Mouse (Mus musculus): Measurements from ENCODE around the gene St3gal3. TPM values are rescaled to one million over a fixed set of nuclear protein-coding genes. Genes with fewer than 3 reads are reported as not detected.
A peak's percentile ranks its signal among the peaks of the same experiment; 100 is the strongest.

The St3gal3 gene
- polyA plus RNA-seq, 1 experiment from 2014 or later: 9.3 TPM

DNA sequence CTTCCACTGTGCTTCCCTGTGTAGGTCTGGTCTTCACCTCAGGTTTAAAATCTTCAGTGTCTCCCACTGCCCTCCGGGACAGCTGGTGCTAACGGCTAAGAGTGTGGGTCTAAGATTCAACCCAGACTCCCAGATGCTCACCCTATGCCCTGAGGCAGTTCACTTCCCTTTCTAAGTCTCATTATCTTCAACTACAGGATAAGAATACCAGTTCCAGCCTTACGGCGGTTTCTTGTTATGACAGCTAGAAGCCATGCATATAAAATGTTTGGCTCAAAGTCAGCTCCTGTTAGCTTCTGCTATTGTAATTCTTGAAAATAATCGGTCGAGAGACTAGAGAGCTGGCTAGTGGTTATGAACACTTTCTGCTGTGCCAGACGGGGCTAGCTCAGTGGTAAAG lies 187.2 kb downstream of the St3gal3 start:
- peak; percentile 41 for DNase-seq
- peaks cover 2% of the 10 kb centered on the region; the same call in 1 of the 2 replicates for H3K4me1 ChIP-seq (ENCODE audit: control insufficient read depth, insufficient read depth, low read length)
- H3K27me3 ChIP-seq (ENCODE audit: control insufficient read depth, insufficient read depth, low read length): no peaks in the 10 kb centered on the region
- 66% methylated on average over 7 of the region's 7 CpGs for WGBS
- no peak overlapping the region for H3K27ac ChIP-seq (replicated peaks; ENCODE audit: low read depth, low read length)
- H3K4me2 ChIP-seq (ENCODE audit: low read length): no peak overlapping the region
- H3K4me3 ChIP-seq (replicated peaks; ENCODE audit: low read depth, low read length): no peak overlapping the region
- no peaks in the 10 kb centered on the region for H3K9me3 ChIP-seq (ENCODE audit: control insufficient read depth, low read length)
- no peak for ATAC-seq (ENCODE audit: low FRiP score, low TSS enrichment)
- no peak overlapping the region for H3K9ac ChIP-seq (replicated peaks; ENCODE audit: low read length)
- peaks cover 8% of the 10 kb centered on the region; the same call in 1 of the 2 replicates for H3K36me3 ChIP-seq (ENCODE audit: control insufficient read depth, insufficient read depth, low read length)

DNA sequence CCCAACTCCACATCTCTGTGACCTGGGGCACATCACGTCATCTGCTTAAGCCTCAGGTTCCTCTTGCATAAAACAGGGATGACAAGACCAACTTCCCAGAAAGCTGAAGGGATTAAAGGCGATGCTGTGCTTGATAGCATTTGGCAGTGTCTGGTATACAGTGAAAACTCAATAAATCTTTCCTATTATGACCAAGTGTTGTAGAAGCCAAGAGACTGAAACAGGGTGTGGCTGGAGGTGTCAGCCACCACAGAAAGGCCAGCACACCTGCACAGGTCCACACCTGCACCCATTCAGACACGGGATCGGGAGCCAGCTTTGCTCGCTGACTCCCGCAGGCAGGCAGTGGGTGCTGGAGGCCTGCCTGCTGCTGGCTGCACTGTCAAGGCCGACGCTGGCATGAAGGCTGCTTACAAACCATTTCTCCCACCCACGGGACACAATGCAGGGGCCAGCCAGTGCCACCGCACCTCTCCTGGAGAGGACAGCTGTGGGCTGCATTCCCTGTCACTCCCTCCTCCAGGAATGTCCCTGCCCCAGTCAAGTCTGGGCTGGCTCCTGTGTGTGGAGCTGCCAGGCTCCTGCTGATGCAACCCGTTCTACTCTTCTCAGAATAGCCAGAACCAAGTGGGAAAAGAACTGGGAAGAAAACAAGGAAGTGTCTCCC lies 187.9 kb downstream of the St3gal3 start:
- ATAC-seq (ENCODE audit: low FRiP score, low TSS enrichment) (no peak), DNase-seq (no peak)
- Histone ChIP-seq H3K27me3 (ENCODE audit: control insufficient read depth, insufficient read depth, low read length) (no peaks in the 10 kb centered on the region), H3K9me3 (ENCODE audit: control insufficient read depth, low read length) (no peaks in the 10 kb centered on the region), H3K9ac (replicated peaks; ENCODE audit: low read length) (no peak overlapping the region), H3K27ac (replicated peaks; ENCODE audit: low read depth, low read length) (no peak overlapping the region), H3K4me3 (replicated peaks; ENCODE audit: low read depth, low read length) (no peak overlapping the region), H3K4me1 (ENCODE audit: control insufficient read depth, insufficient read depth, low read length) (peaks cover 2% of the 10 kb centered on the region; the same call in 1 of the 2 replicates), H3K36me3 (ENCODE audit: control insufficient read depth, insufficient read depth, low read length) (peaks cover 5% of the 10 kb centered on the region; the same call in 1 of the 2 replicates), H3K4me2 (ENCODE audit: low read length) (no peak overlapping the region)
- 86% methylated on average over 11 of the region's 11 CpGs for WGBS

DNA sequence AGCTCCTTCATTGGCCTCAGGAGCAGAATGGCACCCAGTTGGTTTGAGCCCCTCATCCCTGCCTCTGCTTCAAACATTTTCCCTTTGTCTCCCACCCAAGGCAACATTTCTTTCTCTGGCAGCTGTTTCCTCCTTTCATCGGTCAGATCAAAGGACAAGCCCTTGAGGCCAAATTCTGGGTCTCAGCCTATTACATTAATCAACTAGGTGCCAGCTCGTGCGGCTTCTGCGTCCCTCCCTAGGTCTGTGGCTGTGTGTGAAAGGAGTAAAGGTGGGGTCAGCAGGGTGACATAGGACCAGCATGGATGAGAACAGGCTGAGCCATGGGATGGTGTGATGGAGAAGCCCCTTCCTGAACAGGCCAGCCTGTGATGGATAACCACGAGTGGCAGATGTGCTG lies 191.4 kb downstream of the St3gal3 start:
- peak; percentile 28 for DNase-seq
- 45% methylated on average over 5 of the region's 5 CpGs for WGBS
- H3K9ac ChIP-seq (replicated peaks; ENCODE audit: low read length): no peak overlapping the region; the same call in 1 of the 2 replicates
- H3K9me3 ChIP-seq (ENCODE audit: control insufficient read depth, low read length): no peaks in the 10 kb centered on the region
- no peak overlapping the region for H3K4me2 ChIP-seq (ENCODE audit: low read length)
- H3K36me3 ChIP-seq (ENCODE audit: control insufficient read depth, insufficient read depth, low read length): 0 out of 2 replicates have a peak, but pooled peaks cover 6% of the 10 kb centered on the region
- no peak overlapping the region for H3K4me3 ChIP-seq (replicated peaks; ENCODE audit: low read depth, low read length)
- H3K4me1 ChIP-seq (ENCODE audit: control insufficient read depth, insufficient read depth, low read length): peaks cover 2% of the 10 kb centered on the region; the same call in 1 of the 2 replicates
- 0 out of 2 replicates have a peak overlapping the region, but pooled peaks have one; percentile 8 for H3K27ac ChIP-seq (replicated peaks; ENCODE audit: low read depth, low read length)
- no peaks in the 10 kb centered on the region for H3K27me3 ChIP-seq (ENCODE audit: control insufficient read depth, insufficient read depth, low read length)
- no peak for ATAC-seq (ENCODE audit: low FRiP score, low TSS enrichment)

DNA sequence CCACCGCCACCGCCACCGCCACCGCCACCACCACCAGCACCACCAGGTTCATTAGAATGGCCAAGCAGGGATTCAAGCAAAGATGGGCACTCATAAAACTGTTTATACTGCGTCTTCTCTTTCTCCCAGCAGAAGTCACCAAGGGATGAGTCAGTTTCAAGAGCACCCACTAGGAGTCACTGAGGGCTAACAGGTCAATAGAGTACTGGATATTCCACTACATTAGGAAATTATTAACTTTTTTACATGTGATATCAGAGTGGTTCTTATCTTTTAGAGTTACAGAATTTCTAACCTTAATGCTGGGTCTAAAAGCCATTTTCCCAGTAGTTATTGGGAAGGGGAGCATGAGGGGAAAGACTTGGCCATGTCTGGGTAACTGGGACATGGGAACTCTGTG lies 197.8 kb downstream of the St3gal3 start:
- ATAC-seq (ENCODE audit: low FRiP score, low TSS enrichment): no peak
- H3K27ac ChIP-seq (replicated peaks; ENCODE audit: low read depth, low read length): no peak overlapping the region
- WGBS: 100% methylated on average over 5 of the region's 5 CpGs

DNA sequence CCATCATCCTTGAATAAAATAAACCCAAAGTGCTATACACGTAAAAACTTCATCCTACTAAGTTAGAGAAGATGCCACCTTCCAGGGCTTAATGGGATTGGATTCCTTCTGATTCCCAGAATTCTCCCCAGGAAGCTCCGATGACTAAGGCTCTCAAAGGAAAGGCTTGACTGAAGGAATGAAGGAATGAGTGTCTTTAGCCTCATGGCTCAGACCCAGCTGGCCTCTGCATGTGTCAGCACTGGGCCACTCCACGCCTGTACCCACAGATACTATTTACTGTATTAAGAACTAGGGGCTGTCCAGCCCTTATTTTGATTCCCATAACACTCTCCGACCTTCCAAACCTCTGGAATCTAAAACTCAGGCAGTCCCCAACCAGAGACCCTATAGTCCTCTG lies 200.6 kb downstream of the St3gal3 start:
- Histone ChIP-seq H3K4me1 (ENCODE audit: control insufficient read depth, insufficient read depth, low read length) (peaks cover 7% of the 10 kb centered on the region), H3K4me2 (ENCODE audit: low read length) (no peak overlapping the region), H3K27me3 (ENCODE audit: control insufficient read depth, insufficient read depth, low read length) (peaks cover 12% of the 10 kb centered on the region), H3K4me3 (replicated peaks; ENCODE audit: low read depth, low read length) (no peak overlapping the region), H3K9me3 (ENCODE audit: control insufficient read depth, low read length) (no peaks in the 10 kb centered on the region), H3K36me3 (ENCODE audit: control insufficient read depth, insufficient read depth, low read length) (peaks cover 3% of the 10 kb centered on the region; the same call in 1 of the 2 replicates), H3K27ac (replicated peaks; ENCODE audit: low read depth, low read length) (no peak overlapping the region), H3K9ac (replicated peaks; ENCODE audit: low read length) (no peak overlapping the region)
- DNase-seq (no peak), ATAC-seq (ENCODE audit: low FRiP score, low TSS enrichment) (no peak)
- WGBS: 92% methylated on average over 4 of the region's 4 CpGs

More for the DNA sequence above, 197.8 kb downstream of the St3gal3 start:
- H3K9ac ChIP-seq (replicated peaks; ENCODE audit: low read length): no peak overlapping the region
- DNase-seq: no peak
- H3K4me1 ChIP-seq (ENCODE audit: control insufficient read depth, insufficient read depth, low read length): no peaks in the 10 kb centered on the region
- no peaks in the 10 kb centered on the region for H3K9me3 ChIP-seq (ENCODE audit: control insufficient read depth, low read length)
- no peak overlapping the region for H3K4me2 ChIP-seq (ENCODE audit: low read length)
- H3K4me3 ChIP-seq (replicated peaks; ENCODE audit: low read depth, low read length): no peak overlapping the region
- H3K36me3 ChIP-seq (ENCODE audit: control insufficient read depth, insufficient read depth, low read length): peaks cover 10% of the 10 kb centered on the region; the same call in 1 of the 2 replicates
- no peaks in the 10 kb centered on the region for H3K27me3 ChIP-seq (ENCODE audit: control insufficient read depth, insufficient read depth, low read length)

DNA sequence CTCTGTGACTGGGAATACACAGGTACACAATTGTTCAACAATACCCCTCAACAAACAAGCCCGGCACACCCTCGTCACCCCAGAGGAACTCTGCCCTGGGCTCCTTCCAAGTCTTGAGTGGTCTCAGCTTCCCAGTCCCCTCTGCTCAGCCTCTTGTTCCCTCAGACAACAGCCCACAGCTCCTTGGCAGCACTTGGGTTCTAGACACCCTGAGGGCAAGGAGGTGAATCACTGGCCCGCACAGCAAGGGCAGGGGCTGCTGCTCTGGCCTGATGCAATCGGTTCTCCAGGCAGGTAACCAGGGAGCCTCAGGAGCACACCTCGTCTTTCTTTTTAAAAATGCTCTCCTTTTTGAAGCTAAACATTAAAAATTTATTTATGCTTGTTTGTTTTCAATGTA lies 201.5 kb downstream of the St3gal3 start:
- no peak overlapping the region for H3K27ac ChIP-seq (replicated peaks; ENCODE audit: low read depth, low read length)
- H3K4me3 ChIP-seq (replicated peaks; ENCODE audit: low read depth, low read length): no peak overlapping the region
- peaks cover 10% of the 10 kb centered on the region for H3K4me1 ChIP-seq (ENCODE audit: control insufficient read depth, insufficient read depth, low read length)
- no peaks in the 10 kb centered on the region for H3K9me3 ChIP-seq (ENCODE audit: control insufficient read depth, low read length)
- no peak for ATAC-seq (ENCODE audit: low FRiP score, low TSS enrichment)
- no peak overlapping the region for H3K4me2 ChIP-seq (ENCODE audit: low read length)
- peaks cover 20% of the 10 kb centered on the region for H3K27me3 ChIP-seq (ENCODE audit: control insufficient read depth, insufficient read depth, low read length)
- 87% methylated on average over 5 of the region's 5 CpGs for WGBS
- H3K36me3 ChIP-seq (ENCODE audit: control insufficient read depth, insufficient read depth, low read length): peaks cover 3% of the 10 kb centered on the region; the same call in 1 of the 2 replicates
- H3K9ac ChIP-seq (replicated peaks; ENCODE audit: low read length): no peak overlapping the region
- DNase-seq: no peak

DNA sequence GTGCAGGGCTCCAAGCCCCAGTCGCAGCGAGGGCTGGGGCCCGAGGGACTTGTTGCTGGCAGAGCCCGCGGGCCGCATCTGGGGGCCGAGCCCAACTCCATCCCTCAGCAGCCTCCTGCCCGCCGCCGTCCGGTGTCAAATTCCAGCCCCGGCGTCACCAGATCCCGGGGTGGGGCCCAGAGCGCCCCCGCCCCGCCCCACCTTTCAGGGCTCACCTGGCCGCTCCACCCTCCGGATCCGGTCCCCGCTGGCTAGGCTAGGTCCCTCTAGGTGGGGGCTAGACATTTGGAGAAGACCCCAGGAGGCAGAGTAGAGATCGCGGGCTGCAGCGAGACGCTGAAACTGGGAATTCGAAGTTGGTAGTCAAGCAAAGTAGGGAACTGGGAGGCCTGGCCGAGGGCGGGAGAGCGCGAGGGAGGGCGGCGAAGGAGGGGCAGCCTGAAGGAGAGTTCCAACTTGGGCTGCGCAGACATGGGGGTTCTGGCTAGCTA lies 205.3 kb downstream of the St3gal3 start, which contains the start of gene Artn:
Gene Artn, minus strand, starts transcription at position 373 of the 491 bp plus-strand sequence.
- Histone ChIP-seq H3K36me3 (ENCODE audit: control insufficient read depth, insufficient read depth, low read length) (no peaks in the 10 kb centered on the region), H3K4me3 (replicated peaks; ENCODE audit: low read depth, low read length) (peak within 1 kb of the TSS; percentile 24; the same call in 1 of the 2 replicates), H3K4me2 (ENCODE audit: low read length) (peak within 1 kb of the TSS; percentile 47), H3K27me3 (ENCODE audit: control insufficient read depth, insufficient read depth, low read length) (peaks cover 46% of the 10 kb centered on the region), H3K9ac (replicated peaks; ENCODE audit: low read length) (peak within 1 kb of the TSS; percentile 34; the same call in 1 of the 2 replicates), H3K9me3 (ENCODE audit: control insufficient read depth, low read length) (no peaks in the 10 kb centered on the region), H3K27ac (replicated peaks; ENCODE audit: low read depth, low read length) (no peak within 1 kb of the TSS), H3K4me1 (ENCODE audit: control insufficient read depth, insufficient read depth, low read length) (peaks cover 16% of the 10 kb centered on the region)
- ATAC-seq (ENCODE audit: low FRiP score, low TSS enrichment) (no peak), DNase-seq (no peak)
- WGBS: under 1% methylated on average over 33 of the region's 33 CpGs

DNA sequence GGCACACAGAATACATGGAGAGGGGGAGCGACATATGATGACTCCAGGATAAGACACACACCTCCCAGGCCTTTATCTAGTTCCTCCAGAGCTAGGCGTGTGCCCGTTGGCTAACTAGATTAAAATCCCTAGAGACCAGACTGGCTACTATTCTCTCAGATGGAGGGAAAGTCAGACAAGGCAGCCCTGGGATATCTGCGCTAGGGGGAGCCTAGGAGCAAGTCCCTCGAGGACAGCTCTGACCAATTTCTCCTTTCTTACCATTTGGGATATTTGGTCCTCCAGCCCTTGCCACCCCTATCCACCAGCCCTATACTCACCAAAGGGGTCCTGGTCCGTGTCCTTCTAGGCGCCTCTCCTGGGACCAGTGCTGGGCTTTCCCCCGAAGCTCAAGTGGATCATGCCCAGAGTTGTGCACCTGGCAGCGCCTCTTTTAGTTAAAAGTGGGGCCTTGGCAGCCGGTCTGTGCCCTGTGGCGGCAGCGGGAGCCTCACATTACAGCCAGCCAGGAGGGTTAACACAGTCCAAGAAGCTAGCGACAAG lies 205.9 kb downstream of the St3gal3 start:
- H3K9ac ChIP-seq (replicated peaks; ENCODE audit: low read length): no peak overlapping the region
- H3K27me3 ChIP-seq (ENCODE audit: control insufficient read depth, insufficient read depth, low read length): peaks cover 46% of the 10 kb centered on the region
- no peak for ATAC-seq (ENCODE audit: low FRiP score, low TSS enrichment)

More for the DNA sequence above, 205.9 kb downstream of the St3gal3 start:
- Histone ChIP-seq H3K4me1 (ENCODE audit: control insufficient read depth, insufficient read depth, low read length) (peaks cover 16% of the 10 kb centered on the region), H3K4me2 (ENCODE audit: low read length) (peak overlapping the region; percentile 47), H3K27ac (replicated peaks; ENCODE audit: low read depth, low read length) (no peak overlapping the region), H3K9me3 (ENCODE audit: control insufficient read depth, low read length) (no peaks in the 10 kb centered on the region), H3K36me3 (ENCODE audit: control insufficient read depth, insufficient read depth, low read length) (no peaks in the 10 kb centered on the region), H3K4me3 (replicated peaks; ENCODE audit: low read depth, low read length) (no peak overlapping the region)
- DNase-seq: peak; percentile 69
- 3% methylated on average over 13 of the region's 13 CpGs for WGBS
